Mouse (Mus musculus): ENCODE results near the gene Fancm. TPM values are rescaled to one million over a fixed set of nuclear protein-coding genes. Genes with fewer than 3 reads are reported as not detected.

The Fancm gene
- polyA plus RNA-seq, 1 experiment = 1.4 TPM

DNA sequence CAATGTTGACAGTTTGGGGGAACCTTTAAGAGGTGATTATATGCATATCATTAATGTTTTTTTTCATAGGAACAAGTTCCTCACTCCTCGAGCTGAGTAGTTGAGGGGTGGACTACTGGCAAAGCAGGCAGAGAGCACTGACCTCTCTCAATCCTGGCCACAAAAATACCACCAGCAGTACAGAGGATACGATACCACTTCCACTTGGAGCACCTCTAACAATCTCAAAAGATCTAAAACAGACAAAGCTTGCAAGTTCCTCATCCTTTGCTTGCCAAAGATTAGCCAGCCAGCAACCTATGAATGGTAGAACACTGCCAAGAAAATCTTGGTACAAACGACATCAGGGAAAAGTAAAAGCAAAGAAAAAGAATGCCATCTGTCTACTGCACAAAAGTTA, 9.2 kb upstream of the Fancm start:
- TF ChIP-seq CTCF (IDR thresholded peaks at IDR 0.05; ENCODE audit: insufficient read depth, low read length) = no peak
- no peak for TF ChIP-seq POLR2A (IDR thresholded peaks at IDR 0.05; ENCODE audit: borderline replicate concordance, extremely low read depth, low read depth, low read length)
- no peak overlapping the region for H3K4me3 ChIP-seq (replicated peaks; ENCODE audit: extremely low read depth, low read depth, low read length)
- H3K4me1 ChIP-seq (ENCODE audit: control insufficient read depth, insufficient read depth, low read length) = no peaks in the 10 kb centered on the region
- WGBS = 19% methylated on average over 3 of the region's 3 CpGs
- DNase-seq = no peak

DNA sequence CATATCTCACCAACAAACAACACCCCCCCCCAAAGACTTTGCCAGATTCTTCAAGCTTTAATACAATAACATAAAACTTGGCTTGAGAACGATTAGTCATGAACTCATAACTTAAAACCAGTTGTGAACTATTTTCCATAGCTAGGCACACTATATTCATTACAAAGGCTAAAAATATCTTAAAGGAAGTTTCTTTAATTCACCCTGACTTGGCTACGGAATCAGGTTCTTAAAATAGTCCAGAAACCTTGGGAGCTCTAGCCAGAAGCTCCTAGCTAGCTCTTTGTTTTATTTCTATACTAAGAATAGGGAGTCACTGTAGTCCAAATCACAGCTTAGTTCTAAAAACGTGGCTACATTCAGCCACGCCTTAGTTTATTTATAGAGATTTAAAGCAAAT, 7.0 kb upstream of the Fancm start:
- no peak for DNase-seq
- WGBS = 34% methylated on average over 4 of the region's 4 CpGs
- Histone ChIP-seq H3K4me1 (ENCODE audit: control insufficient read depth, insufficient read depth, low read length) (no peaks in the 10 kb centered on the region), H3K4me3 (replicated peaks; ENCODE audit: extremely low read depth, low read depth, low read length) (no peak overlapping the region)
- TF ChIP-seq CTCF (IDR thresholded peaks at IDR 0.05; ENCODE audit: insufficient read depth, low read length) (no peak), POLR2A (IDR thresholded peaks at IDR 0.05; ENCODE audit: borderline replicate concordance, extremely low read depth, low read depth, low read length) (no peak)

DNA sequence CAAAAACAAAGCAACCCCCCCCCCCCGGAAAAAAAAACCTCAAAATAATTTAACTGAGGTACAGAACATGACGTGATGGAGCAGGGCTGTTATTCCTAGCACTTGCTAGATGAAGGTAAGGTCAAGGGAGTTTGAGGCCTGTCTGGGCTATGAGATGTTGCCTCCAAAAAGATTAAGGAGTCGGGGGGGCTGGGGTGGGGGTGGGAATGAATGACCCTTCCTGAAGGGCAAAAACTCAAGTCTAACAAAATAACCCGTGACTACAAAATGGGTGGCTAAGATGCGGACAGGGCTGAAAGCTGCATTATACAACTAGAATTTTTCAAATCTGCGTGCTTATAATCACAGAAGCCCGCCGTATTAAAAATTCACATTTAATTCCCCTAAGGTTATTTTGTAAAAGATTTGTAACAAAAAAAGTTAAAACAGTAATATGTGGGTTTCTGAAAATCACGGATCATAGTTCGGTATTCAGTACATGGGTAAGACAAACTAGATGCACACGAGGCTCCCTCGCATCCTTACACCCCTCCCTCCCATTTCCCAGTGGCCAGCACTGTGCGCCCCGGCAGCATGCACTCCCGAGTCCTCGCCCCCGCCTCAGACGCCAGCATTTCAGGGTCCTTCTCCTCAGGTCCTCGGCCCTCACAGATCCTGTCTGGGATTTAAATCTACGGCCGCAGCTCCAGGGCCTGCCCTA, 2.3 kb upstream of the Fancm start:
- Histone ChIP-seq H3K4me1 (ENCODE audit: control insufficient read depth, insufficient read depth, low read length) (peaks cover 3% of the 10 kb centered on the region), H3K4me3 (replicated peaks; ENCODE audit: extremely low read depth, low read depth, low read length) (peak overlapping the region; percentile 91)
- no peak for DNase-seq
- WGBS = 3% methylated on average over 21 of the region's 21 CpGs
- no peak for TF ChIP-seq CTCF (IDR thresholded peaks at IDR 0.05; ENCODE audit: insufficient read depth, low read length)
- TF ChIP-seq POLR2A (IDR thresholded peaks at IDR 0.05; ENCODE audit: borderline replicate concordance, extremely low read depth, low read depth, low read length) = no peak

DNA sequence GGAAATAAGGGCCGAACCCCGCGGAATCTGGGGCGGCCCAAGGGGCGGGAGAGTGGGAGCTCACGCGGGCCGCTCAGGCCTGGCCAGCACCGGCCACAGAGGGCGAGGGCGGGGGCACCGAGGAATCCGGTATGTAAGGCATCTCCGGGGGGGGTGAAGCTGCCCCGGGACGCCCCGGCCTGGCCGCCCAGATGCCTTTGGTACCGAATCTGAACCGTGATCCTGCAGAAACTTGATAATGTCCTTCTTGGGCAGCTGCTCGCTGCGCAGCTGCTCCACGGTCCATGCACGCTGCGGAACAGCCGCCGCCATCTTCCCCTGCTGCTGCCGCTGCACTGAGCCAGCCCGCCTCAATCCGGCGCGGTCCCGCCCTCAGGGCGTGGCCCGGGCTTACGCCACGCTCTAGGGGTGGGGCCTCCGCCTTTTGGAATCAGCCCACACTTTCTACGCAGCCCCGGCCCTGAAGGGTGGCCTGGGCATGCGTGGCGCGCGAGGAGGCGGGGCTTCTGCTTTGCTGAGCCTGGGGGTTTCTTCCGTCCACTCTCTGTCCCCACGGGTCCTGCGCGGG, 1.7 kb upstream of the Fancm start, which contains the start of gene Fkbp3:
Gene Fkbp3, minus strand, starts transcription at position 397 of the 568 bp plus-strand sequence.
- peak within 1 kb of the TSS; percentile 95 for H3K4me3 ChIP-seq (replicated peaks; ENCODE audit: extremely low read depth, low read depth, low read length)
- DNase-seq = peak; percentile 98
- peaks cover 3% of the 10 kb centered on the region for H3K4me1 ChIP-seq (ENCODE audit: control insufficient read depth, insufficient read depth, low read length)
- peak; percentile 81; the same call in 1 of the 2 replicates for TF ChIP-seq POLR2A (IDR thresholded peaks at IDR 0.05; ENCODE audit: borderline replicate concordance, extremely low read depth, low read depth, low read length)
- no peak for TF ChIP-seq CTCF (IDR thresholded peaks at IDR 0.05; ENCODE audit: insufficient read depth, low read length)
- under 1% methylated on average over 49 of the region's 49 CpGs for WGBS

DNA sequence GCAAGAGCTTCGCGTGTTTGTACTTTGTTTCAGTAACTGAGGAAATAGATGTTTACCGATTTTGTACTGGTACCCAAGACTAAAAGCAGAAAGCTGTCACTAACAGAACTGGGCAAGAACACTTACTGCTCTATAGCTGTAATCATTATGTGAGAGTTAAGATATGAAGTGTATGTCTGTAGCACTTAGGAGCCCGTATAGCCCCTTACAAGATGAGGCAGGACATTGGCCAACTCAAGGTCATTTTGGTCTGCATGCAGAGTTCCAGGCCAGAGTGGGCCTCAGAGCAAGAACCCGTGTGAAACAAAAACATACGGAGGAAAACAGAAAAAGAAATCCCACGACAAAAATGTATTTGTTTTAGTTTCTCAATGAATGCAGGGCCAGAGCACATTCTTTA, 752 bp upstream of the Fancm start:
- WGBS = 17% methylated on average over 7 of the region's 7 CpGs
- peak overlapping the region; percentile 39 for H3K4me3 ChIP-seq (replicated peaks; ENCODE audit: extremely low read depth, low read depth, low read length)
- H3K4me1 ChIP-seq (ENCODE audit: control insufficient read depth, insufficient read depth, low read length) = peaks cover 3% of the 10 kb centered on the region
- no peak for DNase-seq
- TF ChIP-seq CTCF (IDR thresholded peaks at IDR 0.05; ENCODE audit: insufficient read depth, low read length) = no peak
- no peak for TF ChIP-seq POLR2A (IDR thresholded peaks at IDR 0.05; ENCODE audit: borderline replicate concordance, extremely low read depth, low read depth, low read length)

DNA sequence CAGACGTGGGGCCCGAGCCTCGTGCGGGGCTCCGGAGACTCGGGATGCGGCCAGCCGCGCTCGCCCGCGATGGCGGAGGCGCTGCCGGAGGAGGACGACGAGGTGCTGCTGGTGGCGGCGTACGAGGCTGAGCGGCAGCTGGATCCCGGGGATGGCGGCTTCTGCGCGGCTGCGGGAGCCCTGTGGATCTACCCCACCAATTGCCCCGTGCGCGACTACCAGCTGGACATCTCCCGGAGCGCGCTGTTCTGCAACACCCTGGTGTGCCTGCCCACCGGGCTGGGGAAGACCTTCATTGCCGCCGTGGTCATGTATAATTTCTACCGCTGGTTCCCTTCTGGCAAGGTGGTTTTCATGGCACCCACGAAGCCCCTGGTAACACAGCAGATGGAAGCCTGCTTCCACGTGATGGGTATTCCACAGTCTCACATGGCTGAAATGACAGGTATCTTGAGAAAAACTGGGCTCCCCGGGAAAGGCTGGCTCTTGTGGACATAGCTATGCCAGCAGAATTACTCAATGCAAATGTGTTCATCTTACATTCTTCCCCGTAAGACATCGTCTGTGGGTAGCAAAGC, 419 bp downstream of the Fancm start:
- TF ChIP-seq CTCF (IDR thresholded peaks at IDR 0.05; ENCODE audit: insufficient read depth, low read length) (no peak), POLR2A (IDR thresholded peaks at IDR 0.05; ENCODE audit: borderline replicate concordance, extremely low read depth, low read depth, low read length) (no peak)
- under 1% methylated on average over 41 of the region's 41 CpGs for WGBS
- Histone ChIP-seq H3K4me3 (replicated peaks; ENCODE audit: extremely low read depth, low read depth, low read length) (peak overlapping the region; percentile 95), H3K4me1 (ENCODE audit: control insufficient read depth, insufficient read depth, low read length) (peaks cover 3% of the 10 kb centered on the region)
- DNase-seq = no peak

DNA sequence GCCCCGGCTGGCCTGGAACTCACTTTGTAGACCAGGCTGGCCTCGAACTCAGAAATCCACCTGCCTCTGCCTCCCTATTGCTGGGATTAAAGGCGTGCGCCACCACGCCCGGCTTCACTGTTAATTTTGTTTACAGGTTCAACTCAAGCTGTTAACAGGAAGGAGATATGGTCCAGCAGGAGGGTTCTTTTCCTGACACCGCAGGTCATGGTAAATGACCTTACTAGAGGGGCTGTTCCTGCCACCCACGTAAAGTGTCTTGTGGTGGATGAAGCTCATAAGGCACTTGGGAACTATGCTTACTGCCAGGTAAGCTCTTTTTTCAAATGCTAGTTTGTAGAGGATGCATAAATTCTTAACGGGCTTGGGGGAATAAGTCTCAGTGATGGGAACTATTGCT, 1.5 kb downstream of the Fancm start:
- 63% methylated on average over 9 of the region's 9 CpGs for WGBS
- no peak for DNase-seq
- H3K4me3 ChIP-seq (replicated peaks; ENCODE audit: extremely low read depth, low read depth, low read length) = no peak overlapping the region
- no peak for TF ChIP-seq CTCF (IDR thresholded peaks at IDR 0.05; ENCODE audit: insufficient read depth, low read length)
- no peak for TF ChIP-seq POLR2A (IDR thresholded peaks at IDR 0.05; ENCODE audit: borderline replicate concordance, extremely low read depth, low read depth, low read length)
- peaks cover 3% of the 10 kb centered on the region for H3K4me1 ChIP-seq (ENCODE audit: control insufficient read depth, insufficient read depth, low read length)

DNA sequence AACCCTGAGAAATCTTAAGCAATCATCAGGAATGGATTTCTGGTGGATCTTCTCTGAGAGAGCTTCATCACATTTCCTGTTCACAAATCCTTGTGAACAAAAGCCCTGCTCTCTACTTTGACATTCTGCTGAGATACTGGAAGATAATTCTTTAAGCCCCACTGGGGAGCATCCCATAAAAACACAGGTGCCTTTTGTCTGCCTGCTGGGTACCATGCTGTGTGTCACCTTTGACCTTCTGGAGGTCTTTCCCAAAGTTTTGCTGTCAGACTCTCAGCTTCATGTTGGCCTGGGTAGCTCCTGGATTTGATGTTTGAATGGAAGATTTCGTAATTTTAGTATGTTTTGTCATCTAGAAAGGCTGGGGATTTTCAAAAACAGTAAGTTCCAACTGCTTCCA, 33.3 kb downstream of the Fancm start:
- Histone ChIP-seq H3K4me1 (ENCODE audit: control insufficient read depth, insufficient read depth, low read length) (no peaks in the 10 kb centered on the region), H3K4me3 (replicated peaks; ENCODE audit: extremely low read depth, low read depth, low read length) (no peak overlapping the region)
- 75% methylated on average over 1 of the region's 1 CpGs for WGBS
- no peak for TF ChIP-seq POLR2A (IDR thresholded peaks at IDR 0.05; ENCODE audit: borderline replicate concordance, extremely low read depth, low read depth, low read length)
- no peak for DNase-seq

DNA sequence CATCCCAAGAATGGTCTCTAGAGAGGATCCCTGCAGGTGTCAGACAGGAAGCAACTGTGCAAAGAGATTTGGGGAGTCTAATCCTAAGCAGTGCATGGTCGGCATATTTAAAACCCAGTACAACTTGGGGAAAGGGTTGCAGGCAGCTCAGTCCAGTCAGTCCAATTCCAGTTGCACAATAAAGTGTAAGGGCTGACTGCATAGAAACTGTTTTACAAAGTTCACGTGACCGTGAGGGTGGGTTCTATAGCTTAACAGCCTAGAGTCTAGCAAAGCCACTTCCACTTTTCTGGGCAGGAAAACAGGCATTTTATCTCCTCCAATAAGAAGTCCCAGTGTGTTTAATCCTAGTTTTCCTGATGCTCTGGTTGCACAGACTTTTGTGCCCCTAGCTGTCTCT, 36.1 kb downstream of the Fancm start:
- 86% methylated on average over 3 of the region's 3 CpGs for WGBS
- Histone ChIP-seq H3K4me1 (ENCODE audit: control insufficient read depth, insufficient read depth, low read length) (no peaks in the 10 kb centered on the region), H3K4me3 (replicated peaks; ENCODE audit: extremely low read depth, low read depth, low read length) (no peak overlapping the region)
- TF ChIP-seq POLR2A (IDR thresholded peaks at IDR 0.05; ENCODE audit: borderline replicate concordance, extremely low read depth, low read depth, low read length) (no peak), CTCF (IDR thresholded peaks at IDR 0.05; ENCODE audit: insufficient read depth, low read length) (no peak)
- no peak for DNase-seq

DNA sequence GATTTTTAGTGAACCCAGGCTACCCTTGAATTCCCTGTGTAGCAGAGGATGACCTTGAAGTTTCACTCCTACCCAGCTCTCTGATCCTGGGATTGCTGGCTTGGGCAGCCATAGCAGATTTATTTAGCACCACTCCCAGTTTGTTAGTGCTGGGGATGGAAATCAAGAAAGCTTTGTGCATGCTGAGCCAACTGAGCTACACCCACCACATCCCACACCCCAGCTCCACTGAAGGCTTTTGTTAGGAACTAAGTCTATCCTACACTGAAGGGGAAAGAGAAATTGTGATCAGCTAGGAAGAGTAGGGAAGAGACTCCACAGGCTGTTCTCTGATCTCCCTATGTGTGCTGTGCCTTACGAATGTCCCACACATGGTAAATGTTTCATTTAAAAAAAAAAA, 37.4 kb downstream of the Fancm start:
- H3K4me1 ChIP-seq (ENCODE audit: control insufficient read depth, insufficient read depth, low read length) = no peaks in the 10 kb centered on the region
- WGBS = 100% methylated on average over 1 of the region's 1 CpGs
- TF ChIP-seq CTCF (IDR thresholded peaks at IDR 0.05; ENCODE audit: insufficient read depth, low read length) = no peak
- TF ChIP-seq POLR2A (IDR thresholded peaks at IDR 0.05; ENCODE audit: borderline replicate concordance, extremely low read depth, low read depth, low read length) = no peak
- no peak overlapping the region for H3K4me3 ChIP-seq (replicated peaks; ENCODE audit: extremely low read depth, low read depth, low read length)
- no peak for DNase-seq

Measured in lung, adult 2 months (tissue).